Mouse (Mus musculus) intestine, embryonic 16.5 days (tissue): Measurements from ENCODE around the gene Acot7. TPM values are rescaled to one million over a fixed set of nuclear protein-coding genes. Genes with fewer than 3 reads are reported as not detected.

ENCODE experiments used
- ATAC-seq: fragments of 200-750 bp; cut with Nextera tagmentation; 2 replicates; pipeline ENCODE4 v1.8.0; 2017; ENCODE audit warnings: moderate TSS enrichment, moderate library complexity
- H3K27ac ChIP-seq: fragments of 300-500 bp; sonication (generic); 2 replicates; pipeline ENCODE4 v1.5.1; 2014; ENCODE audit warnings: mild to moderate bottlenecking, low read length
- H3K27me3 ChIP-seq: fragments of 300-500 bp; sonication (generic); replicated peaks from 2 replicates; pipeline ENCODE4 v1.6.1; 2014; ENCODE audit warnings: low read length, control low read depth, mixed read lengths; ENCODE audit not compliant: control insufficient read depth, insufficient read depth
- H3K36me3 ChIP-seq: fragments of 300-500 bp; sonication (generic); 2 replicates; pipeline ENCODE4 v1.6.1; 2014; ENCODE audit warnings: low read length, control low read depth; ENCODE audit not compliant: control insufficient read depth, insufficient read depth
- H3K4me1 ChIP-seq: fragments of 300-500 bp; sonication (generic); 2 replicates; pipeline ENCODE4 v1.6.1; 2014; ENCODE audit warnings: low read length, control low read depth, mixed read lengths; ENCODE audit not compliant: control insufficient read depth, insufficient read depth
- H3K4me2 ChIP-seq: fragments of 300-500 bp; sonication (generic); 2 replicates; pipeline ENCODE4 v1.6.1; 2014; ENCODE audit warnings: low read depth, low read length, control low read depth
- H3K4me3 ChIP-seq: fragments of 300-500 bp; sonication (generic); 2 replicates; pipeline ENCODE4 v1.5.1; 2014; ENCODE audit warnings: mild to moderate bottlenecking, low read length
- H3K9ac ChIP-seq: fragments of 300-500 bp; sonication (generic); 2 replicates; pipeline ENCODE4 v1.6.1; 2014; ENCODE audit warnings: low read depth, low read length
- H3K9me3 ChIP-seq: fragments of 300-500 bp; sonication (generic); 2 replicates; pipeline ENCODE4 v1.6.1; 2016; ENCODE audit warnings: low read length, control low read depth; ENCODE audit not compliant: control insufficient read depth
- WGBS: fragments of 180-500 bp; shearing (Covaris S2); extraction: QIAGEN DNeasy Blood & Tissue Kit; methylation state at CpG from one replicate; pipeline ENCODE4 v1.1.7; 2014; 5-methylcytosine and 5-hydroxymethylcytosine counted together
- polyA plus RNA-seq: library from polyadenylated mRNA; unstranded; fragments of >200 nt; fragmentation: Nextera tagmentation; extraction: Ambion mirVana; gene quantifications from 2 replicates; pipeline ENCODE4 v1.2.1, GENCODE M21; 2015

The Acot7 gene
- polyA plus RNA-seq, 1 experiment from 2014 or later, result 52.5 TPM

DNA sequence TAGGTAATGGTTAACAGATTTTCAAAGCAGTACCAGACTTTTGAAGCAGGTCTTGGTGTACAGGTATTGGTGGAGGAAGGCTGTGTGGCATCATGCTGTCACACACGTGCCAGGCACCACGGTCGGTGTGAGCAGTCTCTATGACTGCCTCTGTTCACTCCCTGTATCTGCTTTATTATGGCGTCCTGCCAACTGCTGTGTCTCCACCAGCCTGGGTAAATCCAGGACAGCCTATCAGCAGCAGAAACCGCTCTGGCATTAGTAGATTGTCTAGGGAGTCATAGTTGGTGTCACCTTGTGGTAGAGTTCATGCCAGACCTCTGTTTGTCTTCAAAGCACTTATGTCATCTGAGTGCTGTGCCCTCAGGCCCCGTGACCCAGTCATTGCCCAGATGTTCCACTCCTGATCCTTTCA lies 34.2 kb downstream of the Acot7 start:
- no peaks in the 10 kb centered on the region for H3K36me3 ChIP-seq
- no peak overlapping the region for H3K27ac ChIP-seq
- no peak overlapping the region for H3K4me3 ChIP-seq
- H3K4me2 ChIP-seq, result no peak overlapping the region
- H3K27me3 ChIP-seq, result no peaks in the 10 kb centered on the region
- H3K9ac ChIP-seq, result no peak overlapping the region
- H3K4me1 ChIP-seq, result peaks cover 17% of the 10 kb centered on the region
- ATAC-seq, result peak; percentile 55
- no peaks in the 10 kb centered on the region for H3K9me3 ChIP-seq
- 65% methylated on average over 6 of the region's 6 CpGs for whole genome bisulfite sequencing

DNA sequence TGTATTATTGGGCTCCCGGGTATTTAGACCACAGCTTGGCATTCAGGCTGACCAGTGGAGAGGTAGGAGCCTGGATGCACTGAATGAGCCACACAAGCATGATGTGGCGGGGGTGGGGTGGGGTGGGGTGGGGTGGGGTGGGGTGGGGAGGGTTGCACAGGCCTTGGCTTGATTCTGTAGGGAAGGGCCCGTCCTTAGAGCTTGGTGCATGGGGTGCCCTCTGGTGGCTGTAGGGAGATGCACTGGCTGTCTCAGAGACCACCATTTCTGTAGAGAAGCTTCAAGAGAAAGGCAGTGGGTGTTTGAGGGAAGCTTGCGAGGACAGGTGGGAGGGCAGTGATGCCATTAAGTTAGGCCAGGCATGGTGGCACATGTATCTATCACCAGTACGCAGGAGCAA lies 34.6 kb downstream of the Acot7 start:
- Histone ChIP-seq H3K4me3 (no peak overlapping the region), H3K27ac (no peak overlapping the region), H3K9me3 (no peaks in the 10 kb centered on the region), H3K9ac (no peak overlapping the region), H3K4me1 (peaks cover 17% of the 10 kb centered on the region), H3K36me3 (no peaks in the 10 kb centered on the region), H3K27me3 (no peaks in the 10 kb centered on the region), H3K4me2 (no peak overlapping the region)
- peak; percentile 32; the same call in 1 of the 2 replicates for ATAC-seq
- 46% methylated on average over 5 of the region's 5 CpGs for WGBS

DNA sequence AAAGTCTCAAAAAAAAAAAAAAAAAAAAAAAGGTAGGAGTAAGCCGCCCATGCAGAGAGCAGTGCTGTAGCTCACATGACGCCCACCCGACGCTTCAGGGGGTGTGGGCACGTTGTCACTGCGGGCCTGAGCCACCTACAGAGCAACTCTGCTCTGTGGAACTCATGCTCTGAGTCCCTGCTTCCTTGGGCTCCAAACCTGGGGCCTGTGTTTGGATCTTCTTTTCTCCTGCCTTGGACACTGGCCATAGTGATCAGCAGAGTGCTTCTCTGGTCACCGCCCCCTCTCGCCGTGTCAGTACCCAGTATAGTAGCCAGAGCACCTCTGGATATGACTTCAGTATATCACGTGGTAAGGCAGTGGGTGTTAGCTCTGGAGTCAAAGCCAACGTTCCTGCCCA lies 35.0 kb downstream of the Acot7 start:
- Histone ChIP-seq H3K9ac (no peak overlapping the region), H3K36me3 (no peaks in the 10 kb centered on the region), H3K9me3 (no peaks in the 10 kb centered on the region), H3K27me3 (no peaks in the 10 kb centered on the region), H3K27ac (no peak overlapping the region), H3K4me3 (no peak overlapping the region), H3K4me2 (no peak overlapping the region), H3K4me1 (peaks cover 17% of the 10 kb centered on the region)
- 72% methylated on average over 11 of the region's 11 CpGs for WGBS
- no peak for ATAC-seq

DNA sequence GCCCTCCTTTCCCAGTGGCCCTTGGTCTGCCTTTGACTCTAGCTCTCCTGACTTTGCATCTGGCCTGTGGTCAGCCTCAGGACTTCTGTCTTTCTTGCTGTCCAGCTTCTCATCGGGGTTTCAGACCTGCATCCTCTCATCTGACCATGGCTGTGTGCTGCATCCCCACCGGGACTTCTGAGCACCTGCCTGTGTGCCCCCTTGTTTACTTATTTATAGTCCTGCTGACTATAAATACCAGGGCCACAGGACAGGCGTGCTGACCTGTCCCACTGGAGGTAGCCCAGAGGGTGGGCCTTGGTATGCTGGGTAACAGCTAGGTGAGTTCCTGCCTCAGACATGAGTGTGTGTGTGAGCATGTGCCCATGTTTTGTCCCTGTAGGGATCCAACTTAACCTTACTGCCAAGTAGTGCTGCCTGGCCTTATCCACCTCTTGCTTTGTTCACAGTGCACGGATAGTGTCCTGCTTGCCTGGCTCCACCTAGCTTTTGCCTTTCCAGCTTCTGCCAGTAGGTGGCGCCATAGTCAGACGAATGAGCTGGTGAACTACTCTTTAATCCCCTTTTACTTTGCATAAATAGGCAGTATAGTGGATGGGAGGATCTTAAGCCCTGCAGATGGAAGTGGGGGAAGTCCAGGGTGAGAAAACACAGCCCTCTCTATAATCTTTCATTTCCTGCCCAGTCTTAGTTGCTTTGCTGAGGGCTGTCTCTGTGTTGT lies 36.0 kb downstream of the Acot7 start:
- ATAC-seq, result peak; percentile 52
- peaks cover 17% of the 10 kb centered on the region for H3K4me1 ChIP-seq
- no peaks in the 10 kb centered on the region for H3K9me3 ChIP-seq
- H3K9ac ChIP-seq, result no peak overlapping the region
- H3K27me3 ChIP-seq, result no peaks in the 10 kb centered on the region
- H3K36me3 ChIP-seq, result no peaks in the 10 kb centered on the region
- no peak overlapping the region for H3K27ac ChIP-seq
- H3K4me3 ChIP-seq, result no peak overlapping the region
- WGBS, result 35% methylated on average over 6 of the region's 6 CpGs
- peak overlapping the region; percentile 8; the same call in 1 of the 2 replicates for H3K4me2 ChIP-seq

DNA sequence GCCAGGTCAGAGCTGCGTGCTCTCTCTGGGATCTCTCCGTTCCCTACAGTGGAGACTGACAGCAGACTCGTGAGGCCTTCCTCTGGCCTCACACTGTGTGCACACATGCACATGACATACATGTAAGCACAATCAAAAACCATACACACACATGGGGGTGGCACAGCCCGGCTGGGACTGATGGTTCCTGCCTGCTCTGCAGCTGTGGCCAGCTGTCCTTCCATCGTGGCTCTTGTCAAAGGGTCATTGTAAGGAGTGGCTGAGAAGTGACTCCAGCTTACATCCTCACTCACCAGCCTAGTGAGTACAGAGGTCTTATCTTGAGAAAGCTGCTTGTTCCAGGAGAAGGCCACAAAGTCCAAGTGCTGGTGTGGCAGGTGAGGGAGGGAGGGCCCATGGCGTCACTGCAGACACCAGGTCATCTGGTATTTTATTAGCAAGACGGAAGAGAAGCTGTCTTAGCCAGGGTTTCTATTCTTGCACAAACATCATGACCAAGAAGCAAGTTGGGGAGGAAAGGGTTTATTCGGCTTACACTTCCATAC lies 37.0 kb downstream of the Acot7 start:
- Histone ChIP-seq H3K36me3 (no peaks in the 10 kb centered on the region), H3K4me2 (peak overlapping the region; percentile 8; the same call in 1 of the 2 replicates)
- peak; percentile 87 for ATAC-seq

DNA sequence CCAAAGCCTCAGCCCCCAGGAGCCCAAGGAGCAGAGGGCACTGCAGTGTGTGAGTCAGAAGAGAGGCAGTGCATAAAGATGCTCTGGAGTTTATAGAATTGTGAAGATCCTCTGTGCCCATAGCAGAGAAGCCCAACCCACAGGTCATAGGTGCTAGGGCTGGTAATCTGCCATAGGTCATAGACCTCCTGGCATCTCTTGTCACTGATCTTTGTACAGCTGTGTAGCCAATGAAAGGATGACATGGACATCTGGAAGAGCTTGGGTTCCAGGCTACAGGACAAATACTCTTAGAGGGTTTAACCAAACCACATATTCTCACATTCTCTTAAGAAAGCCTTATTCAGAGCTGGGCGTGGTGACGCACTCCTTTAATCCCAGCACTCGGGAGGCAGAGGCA lies 41.7 kb downstream of the Acot7 start:
- H3K27me3 ChIP-seq, result no peaks in the 10 kb centered on the region
- H3K4me3 ChIP-seq, result no peak overlapping the region
- 99% methylated on average over 3 of the region's 3 CpGs for WGBS
- no peak overlapping the region for H3K27ac ChIP-seq
- no peak overlapping the region for H3K9ac ChIP-seq
- H3K9me3 ChIP-seq, result no peaks in the 10 kb centered on the region
- ATAC-seq, result no peak
- H3K4me2 ChIP-seq, result no peak overlapping the region
- H3K4me1 ChIP-seq, result peaks cover 20% of the 10 kb centered on the region
- no peaks in the 10 kb centered on the region for H3K36me3 ChIP-seq

More for the DNA sequence above, 37.0 kb downstream of the Acot7 start:
- Histone ChIP-seq H3K4me1 (peaks cover 17% of the 10 kb centered on the region), H3K4me3 (no peak overlapping the region), H3K9me3 (no peaks in the 10 kb centered on the region), H3K9ac (peak overlapping the region; percentile 7; the same call in 1 of the 2 replicates), H3K27ac (peak overlapping the region; percentile 83), H3K27me3 (no peaks in the 10 kb centered on the region)
- 56% methylated on average over 8 of the region's 8 CpGs for WGBS

DNA sequence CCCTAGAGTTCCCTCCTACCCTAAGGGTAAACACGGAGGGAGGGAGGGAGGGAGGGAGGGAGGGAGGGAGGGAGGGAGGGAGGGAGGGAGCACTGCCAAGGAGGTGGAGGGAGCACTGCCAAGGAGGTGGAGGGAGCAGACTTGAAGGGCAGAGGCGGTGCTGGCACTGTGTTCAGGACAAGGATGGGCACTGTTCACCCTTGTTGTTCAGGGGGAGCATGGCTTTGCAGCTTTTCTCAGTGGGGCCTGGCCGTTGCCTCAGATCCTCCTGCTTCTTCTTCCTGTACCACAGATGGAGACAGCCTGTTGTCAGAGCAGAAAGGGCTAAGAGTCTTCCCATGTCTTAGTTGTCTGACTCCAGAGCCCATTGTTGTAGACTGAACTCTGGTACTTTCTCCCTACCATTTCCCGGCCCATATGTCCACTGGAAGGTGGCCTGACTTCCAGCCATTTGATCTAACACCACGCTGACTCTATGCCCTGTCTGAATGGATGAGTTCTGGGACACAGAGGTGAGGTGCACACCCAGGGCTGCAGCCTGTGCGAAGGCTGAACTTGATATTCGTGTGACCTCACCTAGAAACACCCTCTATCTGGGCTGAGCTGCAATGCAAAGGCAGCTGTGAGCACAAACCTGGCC lies 43.0 kb downstream of the Acot7 start:
- 50% methylated on average over 7 of the region's 7 CpGs for WGBS

DNA sequence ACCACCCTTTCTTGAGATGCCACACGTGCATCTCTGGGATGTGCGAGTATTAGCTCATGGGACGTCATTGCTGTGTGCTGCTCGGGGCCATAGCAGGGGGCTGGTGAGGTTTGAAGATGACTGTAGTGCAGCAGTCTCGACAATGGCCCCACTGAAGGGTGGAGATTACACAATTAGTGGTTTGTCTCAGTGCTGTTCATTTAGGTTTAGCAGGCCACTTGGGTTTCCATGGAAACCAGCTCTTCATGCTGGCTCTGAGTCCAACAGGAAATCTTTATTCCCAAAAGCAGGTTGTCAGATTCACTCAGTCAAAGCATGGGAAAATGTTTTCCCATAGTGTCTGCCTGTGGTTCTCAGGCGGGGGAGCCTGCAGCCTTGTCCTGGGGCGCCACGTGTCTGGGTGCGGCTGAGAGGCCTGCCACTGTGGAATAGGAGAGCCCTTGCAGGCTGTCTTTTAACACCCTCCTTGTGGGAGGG lies 43.5 kb downstream of the Acot7 start:
- H3K27ac ChIP-seq, result peak overlapping the region; percentile 31; the same call in 1 of the 2 replicates
- no peaks in the 10 kb centered on the region for H3K27me3 ChIP-seq
- peak; percentile 66 for ATAC-seq
- WGBS, result 33% methylated on average over 9 of the region's 9 CpGs
- no peaks in the 10 kb centered on the region for H3K36me3 ChIP-seq
- H3K4me2 ChIP-seq, result no peak overlapping the region
- peak overlapping the region; percentile 35; the same call in 1 of the 2 replicates for H3K9ac ChIP-seq
- H3K4me1 ChIP-seq, result peaks cover 16% of the 10 kb centered on the region
- H3K9me3 ChIP-seq, result no peaks in the 10 kb centered on the region
- no peak overlapping the region for H3K4me3 ChIP-seq

More for the DNA sequence above, 43.0 kb downstream of the Acot7 start:
- Histone ChIP-seq H3K36me3 (no peaks in the 10 kb centered on the region), H3K27me3 (no peaks in the 10 kb centered on the region), H3K9ac (no peak overlapping the region), H3K4me1 (peaks cover 16% of the 10 kb centered on the region), H3K9me3 (no peaks in the 10 kb centered on the region), H3K4me2 (no peak overlapping the region), H3K4me3 (no peak overlapping the region), H3K27ac (peak overlapping the region; percentile 31; the same call in 1 of the 2 replicates)
- ATAC-seq, result peak; percentile 24

DNA sequence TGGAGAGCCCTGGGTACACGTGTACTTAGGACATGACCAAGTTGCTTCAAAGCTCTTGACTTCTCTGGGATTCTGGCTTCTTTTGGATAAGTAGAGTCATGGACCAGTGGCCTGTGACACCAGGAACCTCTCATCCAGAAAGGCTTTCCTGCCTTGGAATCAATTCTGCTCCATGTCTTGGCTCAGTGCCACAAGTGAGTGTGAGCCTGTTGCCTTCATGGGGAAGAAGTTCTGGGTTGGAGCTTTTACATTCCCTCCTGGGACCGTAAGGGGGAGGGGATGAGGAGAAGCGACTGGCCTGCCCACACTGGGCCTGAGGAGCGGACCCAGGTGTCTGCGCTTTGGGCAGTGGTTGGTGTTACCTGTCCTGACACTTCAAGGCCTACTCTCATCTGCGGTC lies 44.2 kb downstream of the Acot7 start:
- Histone ChIP-seq H3K4me1 (peaks cover 16% of the 10 kb centered on the region), H3K27ac (0 out of 2 replicates have a peak overlapping the region, but pooled peaks have one; percentile 12), H3K9ac (peak overlapping the region; percentile 35; the same call in 1 of the 2 replicates), H3K36me3 (no peaks in the 10 kb centered on the region), H3K4me2 (no peak overlapping the region), H3K27me3 (no peaks in the 10 kb centered on the region), H3K9me3 (no peaks in the 10 kb centered on the region), H3K4me3 (no peak overlapping the region)
- 85% methylated on average over 6 of the region's 6 CpGs for WGBS
- no peak for ATAC-seq
